Mouse (Mus musculus) bone marrow macrophage, adult 2 months (primary cell): Measurements from ENCODE around the gene Zfp652. TPM values are rescaled to one million over a fixed set of nuclear protein-coding genes. Genes with fewer than 3 reads are reported as not detected.
A peak's percentile ranks its signal among the peaks of the same experiment; 100 is the strongest.
"Not testable (repeated sequence)": the region's sequence is repeated elsewhere in the genome, so short reads cannot be mapped to it uniquely, and the experiment has no call there.

ENCODE experiments used
- H3K27ac ChIP-seq: 2 replicates; pipeline ENCODE4 v1.5.1; 2012; ENCODE audit warnings: low read depth, low read length; ENCODE audit not compliant: insufficient read depth
- H3K4me1 ChIP-seq: 2 replicates; pipeline ENCODE4 v1.6.1; 2012; ENCODE audit warnings: low read length; ENCODE audit not compliant: control insufficient read depth, insufficient read depth
- H3K4me3 ChIP-seq: 2 replicates; pipeline ENCODE4 v1.5.1; 2012; ENCODE audit warnings: mild to moderate bottlenecking, low read length, moderate library complexity; ENCODE audit not compliant: insufficient read depth
- CTCF ChIP-seq: IDR thresholded peaks from 2 replicates; pipeline ENCODE4 v1.5.1; 2012; ENCODE audit warnings: low read depth, mild to moderate bottlenecking, low read length, moderate library complexity
- POLR2A ChIP-seq: IDR thresholded peaks from 2 replicates; pipeline ENCODE4 v1.6.1; 2012; ENCODE audit warnings: mild to moderate bottlenecking, low read depth, low read length, borderline replicate concordance
- polyA plus RNA-seq: library from polyadenylated mRNA; stranded (reverse); fragments of >200 nt; gene quantifications from 2 replicates; pipeline ENCODE4 v1.2.4, GENCODE M21; 2012; ENCODE audit not compliant: missing spikeins, insufficient read depth, insufficient read length

Zfp652 gene
- 47.7 and 51.5 TPM in 2 replicates for polyA plus RNA-seq

- Histone ChIP-seq H3K4me3 (peak within 1 kb of the TSS; percentile 83), H3K27ac (peak within 1 kb of the TSS; percentile 96), H3K4me1 (peaks cover 26% of the 10 kb centered on the region)
- TF ChIP-seq POLR2A, result no peak
- TF ChIP-seq CTCF, result no peak
Measured at GRCm38 (mm10) chr11:95712563-95713224, at the start of gene Zfp652. Gene Zfp652 (plus strand): TSS chr11:95712673.

- Histone ChIP-seq H3K4me3 (peak within 1 kb of the TSS; percentile 98), H3K4me1 (peaks cover 11% of the 10 kb centered on the region), H3K27ac (peak within 1 kb of the TSS; percentile 48)
- 0 out of 2 replicates have a peak, but pooled peaks have one; percentile 46 for TF ChIP-seq POLR2A
- no peak for TF ChIP-seq CTCF
Measured at GRCm38 (mm10) chr11:95666529-95667149, 45.8 kb upstream of the Zfp652 start, which contains the start of gene Phb. Gene Phb (plus strand): TSS chr11:95666957.

- H3K4me1 ChIP-seq, result peaks cover 11% of the 10 kb centered on the region
- H3K4me3 ChIP-seq, result peak overlapping the region; percentile 98
- H3K27ac ChIP-seq, result peak overlapping the region; percentile 48
- no peak for TF ChIP-seq CTCF
- no peak for TF ChIP-seq POLR2A
Measured at GRCm38 (mm10) chr11:95667177-95667576, 45.3 kb upstream of the Zfp652 start.

GRCm38 (mm10) chr11:95668086-95668485, 44.4 kb upstream of the Zfp652 start:
- H3K27ac ChIP-seq, result not testable (repeated sequence)
- Histone ChIP-seq H3K4me3 (peak overlapping the region; percentile 98), H3K4me1 (peaks cover 11% of the 10 kb centered on the region)

GRCm38 (mm10) chr11:95675498-95675897, 37.0 kb upstream of the Zfp652 start:
- no peaks in the 10 kb centered on the region for H3K4me1 ChIP-seq
- no peak for TF ChIP-seq CTCF
- no peak for TF ChIP-seq POLR2A
- H3K27ac ChIP-seq, result no peak overlapping the region

GRCm38 (mm10) chr11:95676307-95676706, 36.2 kb upstream of the Zfp652 start:
- Histone ChIP-seq H3K4me1 (no peaks in the 10 kb centered on the region), H3K4me3 (no peak overlapping the region), H3K27ac (no peak overlapping the region)
- no peak for TF ChIP-seq POLR2A
- TF ChIP-seq CTCF, result peak; percentile 15; the same call in 1 of the 2 replicates

More at GRCm38 (mm10) chr11:95675498-95675897, 37.0 kb upstream of the Zfp652 start:
- no peak overlapping the region for H3K4me3 ChIP-seq

- Histone ChIP-seq H3K4me1 (no peaks in the 10 kb centered on the region), H3K27ac (no peak overlapping the region)
- TF ChIP-seq CTCF (no peak), POLR2A (no peak)
Measured at GRCm38 (mm10) chr11:95677925-95678701, 34.4 kb upstream of the Zfp652 start.

GRCm38 (mm10) chr11:95681995-95682601, 30.4 kb upstream of the Zfp652 start:
- no peak overlapping the region for H3K4me3 ChIP-seq
- TF ChIP-seq POLR2A (no peak), CTCF (no peak)
- H3K27ac ChIP-seq, result no peak overlapping the region
- H3K4me1 ChIP-seq, result peaks cover 4% of the 10 kb centered on the region

More at GRCm38 (mm10) chr11:95677925-95678701, 34.4 kb upstream of the Zfp652 start:
- no peak overlapping the region for H3K4me3 ChIP-seq

- Histone ChIP-seq H3K4me3 (no peak overlapping the region), H3K27ac (no peak overlapping the region), H3K4me1 (peaks cover 9% of the 10 kb centered on the region)
- TF ChIP-seq CTCF (no peak), POLR2A (no peak)
Measured at GRCm38 (mm10) chr11:95682946-95683345, 29.5 kb upstream of the Zfp652 start.
